Mouse (Mus musculus) macrophage (primary cell): ENCODE results near the gene Sfn. TPM values are rescaled to one million over a fixed set of nuclear protein-coding genes. Genes with fewer than 3 reads are reported as not detected.
A peak's percentile ranks its signal among the peaks of the same experiment; 100 is the strongest.

Experiments
- H3K27ac ChIP-seq: fragments of 350-480 bp; formaldehyde crosslinking; 2 replicates; pipeline ENCODE4 v1.9.0; 2021
- H3K36me3 ChIP-seq: fragments of 350-480 bp; formaldehyde crosslinking; 2 replicates; pipeline ENCODE4 v1.9.0; 2021; ENCODE audit errors: inconsistent target
- H3K4me3 ChIP-seq: fragments of 350-480 bp; formaldehyde crosslinking; 2 replicates; pipeline ENCODE4 v1.9.0; 2021; ENCODE audit errors: inconsistent target
- H3K79me2 ChIP-seq: fragments of 350-480 bp; formaldehyde crosslinking; 2 replicates; pipeline ENCODE4 v1.9.0; 2021; ENCODE audit errors: inconsistent target
- WGBS: methylation state at CpG from one replicate; pipeline ENCODE4 v1.1.7; 2026; ENCODE audit warnings: inconsistent platforms; ENCODE audit not compliant: missing documents; 5-methylcytosine and 5-hydroxymethylcytosine counted together
- polyA plus RNA-seq: library from polyadenylated mRNA; stranded (reverse); fragments of 250-400 nt; gene quantifications from 3 replicates; pipeline ENCODE4 v1.2.4, GENCODE M21; 2018; ENCODE audit warnings: inconsistent platforms

Sfn gene
- polyA plus RNA-seq, 1 experiment from 2014 or later = 3.0 TPM

GRCm38 (mm10) chr4:133611815-133612214, 9.8 kb upstream of the Sfn start:
- H3K36me3 ChIP-seq = peaks cover 36% of the 10 kb centered on the region; the same call in 1 of the 2 replicates
- 100% methylated on average over 2 of the region's 5 CpGs for WGBS

DNA sequence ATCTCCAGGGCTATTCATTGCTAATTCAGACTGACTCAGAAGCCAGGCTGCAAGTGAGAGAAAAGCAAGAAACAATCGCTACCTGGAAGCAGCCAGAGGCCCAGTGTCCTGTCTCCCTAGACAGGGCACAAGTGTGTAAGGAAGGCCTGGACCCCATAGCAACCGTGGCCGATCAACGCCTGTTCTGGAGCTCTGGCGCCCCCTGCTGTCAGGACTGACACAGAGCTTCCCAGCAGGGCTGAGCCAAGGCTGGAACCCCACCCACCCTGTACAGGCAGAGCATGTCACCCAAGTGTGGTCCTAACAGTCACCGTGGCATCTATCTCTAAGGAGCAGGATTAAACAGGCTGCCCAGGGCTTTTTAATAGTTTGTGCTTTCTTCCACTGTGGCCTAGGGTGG, 7.8 kb upstream of the Sfn start:
- WGBS = 29% methylated on average over 6 of the region's 6 CpGs
- no peak overlapping the region for H3K4me3 ChIP-seq
- no peaks in the 10 kb centered on the region for H3K79me2 ChIP-seq
- H3K27ac ChIP-seq = no peak overlapping the region
- peaks cover 52% of the 10 kb centered on the region; the same call in 1 of the 2 replicates for H3K36me3 ChIP-seq

More at GRCm38 (mm10) chr4:133611815-133612214, 9.8 kb upstream of the Sfn start:
- no peaks in the 10 kb centered on the region for H3K79me2 ChIP-seq
- H3K4me3 ChIP-seq = no peak overlapping the region
- no peak overlapping the region for H3K27ac ChIP-seq

DNA sequence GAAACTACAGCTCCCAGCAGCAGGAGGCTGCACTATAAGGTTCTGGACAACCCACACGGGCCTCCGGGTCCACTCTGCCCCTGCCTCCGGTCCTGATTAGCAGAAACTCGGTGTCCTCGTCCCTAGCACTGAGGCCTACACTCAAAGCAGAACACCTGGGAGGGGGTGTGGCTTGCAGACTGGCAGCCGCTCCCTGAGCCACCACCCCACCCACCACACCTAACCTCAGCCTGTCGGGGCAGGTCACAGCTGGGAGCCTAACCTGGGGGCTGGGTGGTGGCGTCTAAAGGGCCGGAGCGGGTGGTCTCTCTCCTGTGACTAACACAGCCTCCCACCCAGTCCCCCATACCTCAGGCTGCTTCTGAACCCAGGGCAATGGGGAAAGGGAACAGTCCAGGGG, 5.3 kb upstream of the Sfn start:
- 98% methylated on average over 10 of the region's 10 CpGs for WGBS
- Histone ChIP-seq H3K4me3 (no peak overlapping the region), H3K36me3 (peaks cover 50% of the 10 kb centered on the region; the same call in 1 of the 2 replicates), H3K27ac (no peak overlapping the region), H3K79me2 (no peaks in the 10 kb centered on the region)

GRCm38 (mm10) chr4:133605330-133605729, 3.4 kb upstream of the Sfn start:
- H3K27ac ChIP-seq = no peak overlapping the region
- H3K36me3 ChIP-seq = peaks cover 46% of the 10 kb centered on the region; the same call in 1 of the 2 replicates
- WGBS = 94% methylated on average over 9 of the region's 9 CpGs
- no peaks in the 10 kb centered on the region for H3K79me2 ChIP-seq
- no peak overlapping the region for H3K4me3 ChIP-seq

GRCm38 (mm10) chr4:133604856-133605255, 2.9 kb upstream of the Sfn start:
- 91% methylated on average over 6 of the region's 6 CpGs for WGBS
- Histone ChIP-seq H3K36me3 (peaks cover 46% of the 10 kb centered on the region; the same call in 1 of the 2 replicates), H3K4me3 (no peak overlapping the region), H3K79me2 (no peaks in the 10 kb centered on the region), H3K27ac (no peak overlapping the region)

GRCm38 (mm10) chr4:133604175-133604574, 2.2 kb upstream of the Sfn start:
- H3K27ac ChIP-seq = no peak overlapping the region
- no peaks in the 10 kb centered on the region for H3K79me2 ChIP-seq
- WGBS = 83% methylated on average over 7 of the region's 7 CpGs
- H3K4me3 ChIP-seq = no peak overlapping the region
- peaks cover 46% of the 10 kb centered on the region; the same call in 1 of the 2 replicates for H3K36me3 ChIP-seq

- H3K79me2 ChIP-seq = no peaks in the 10 kb centered on the region
- no peak overlapping the region for H3K4me3 ChIP-seq
- no peak overlapping the region for H3K27ac ChIP-seq
- H3K36me3 ChIP-seq = peaks cover 37% of the 10 kb centered on the region; the same call in 1 of the 2 replicates
- 70% methylated on average over 5 of the region's 5 CpGs for WGBS
These were observed 1.1 kb upstream of the Sfn start for GRCm38 (mm10) chr4:133603056-133603455.

DNA sequence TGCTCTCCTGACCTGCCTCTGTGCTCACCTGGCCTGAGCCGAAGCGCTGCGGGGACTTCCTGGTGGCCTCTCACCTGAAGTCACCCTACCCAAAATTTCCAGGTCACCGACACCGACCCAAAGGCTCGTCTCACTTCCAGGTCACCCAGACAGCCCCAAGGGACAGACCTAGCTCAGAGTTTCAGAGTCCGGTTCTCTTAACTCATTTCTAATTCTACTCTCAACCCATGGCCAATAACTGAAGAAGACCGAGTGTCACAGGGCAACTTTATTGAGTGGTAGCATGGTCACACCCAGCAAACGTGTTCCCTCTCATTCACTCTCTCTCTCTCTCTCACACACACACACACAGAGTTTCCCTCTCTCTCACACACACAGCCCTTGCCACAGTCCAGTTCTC, 1.7 kb downstream of the Sfn start:
- Histone ChIP-seq H3K4me3 (no peak overlapping the region), H3K36me3 (peaks cover 11% of the 10 kb centered on the region; the same call in 1 of the 2 replicates), H3K79me2 (no peaks in the 10 kb centered on the region), H3K27ac (no peak overlapping the region)
- 24% methylated on average over 9 of the region's 9 CpGs for WGBS

DNA sequence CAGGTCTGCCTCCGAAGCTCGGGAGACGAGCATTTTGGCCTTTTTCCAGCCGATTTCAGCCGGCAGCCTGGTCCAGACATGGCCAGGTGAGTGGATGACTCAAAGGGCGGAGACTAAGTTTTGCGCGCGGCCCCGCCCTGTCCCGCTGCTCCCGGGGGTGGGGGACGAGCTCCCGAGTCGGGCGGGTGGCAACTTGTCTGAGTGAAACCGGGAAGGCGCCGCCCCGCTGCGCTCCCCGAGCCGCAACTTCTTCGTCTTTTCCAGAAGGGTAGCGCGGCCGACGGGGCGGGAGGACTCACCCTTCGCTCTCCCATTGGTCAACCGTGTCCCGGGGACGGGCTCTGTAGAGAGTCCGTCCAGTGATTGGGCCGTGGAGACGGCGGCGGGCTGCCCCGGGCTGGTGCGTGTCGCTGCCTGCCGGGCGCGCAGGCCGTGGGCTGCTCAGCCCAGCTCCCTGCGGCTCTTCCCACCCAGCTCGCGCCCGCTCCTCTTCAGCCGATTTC, 2.3 kb downstream of the Sfn start:
- Histone ChIP-seq H3K79me2 (no peaks in the 10 kb centered on the region), H3K27ac (no peak overlapping the region), H3K36me3 (peaks cover 10% of the 10 kb centered on the region; the same call in 1 of the 2 replicates), H3K4me3 (peak overlapping the region; percentile 44)
- under 1% methylated on average over 50 of the region's 50 CpGs for WGBS

DNA sequence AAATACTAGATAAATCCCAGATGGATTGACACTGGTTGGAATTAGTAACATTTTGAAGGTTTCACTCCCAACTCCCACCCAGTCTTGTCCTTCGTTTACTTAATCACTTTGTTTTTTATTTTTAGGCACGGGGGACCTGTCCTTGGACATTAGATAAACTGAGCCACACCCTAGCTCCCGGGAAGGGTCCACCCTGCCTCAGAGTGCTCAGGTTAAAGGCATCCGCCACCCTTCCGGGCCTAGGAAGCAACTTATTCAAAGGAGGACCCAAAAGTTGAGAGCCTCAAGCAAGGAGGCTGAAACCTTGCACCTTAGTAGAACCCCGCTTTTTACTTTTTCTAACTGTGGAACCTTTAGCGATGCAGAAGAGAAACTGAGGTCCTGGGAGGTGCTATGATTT, 2.9 kb downstream of the Sfn start:
- WGBS = 36% methylated on average over 7 of the region's 7 CpGs
- H3K27ac ChIP-seq = no peak overlapping the region
- H3K4me3 ChIP-seq = peak overlapping the region; percentile 44
- peaks cover 9% of the 10 kb centered on the region; the same call in 1 of the 2 replicates for H3K36me3 ChIP-seq
- H3K79me2 ChIP-seq = no peaks in the 10 kb centered on the region

GRCm38 (mm10) chr4:133598616-133599015, 3.4 kb downstream of the Sfn start:
- 48% methylated on average over 4 of the region's 4 CpGs for WGBS
- Histone ChIP-seq H3K79me2 (no peaks in the 10 kb centered on the region), H3K27ac (no peak overlapping the region), H3K36me3 (peaks cover 4% of the 10 kb centered on the region; the same call in 1 of the 2 replicates), H3K4me3 (no peak overlapping the region)

- Histone ChIP-seq H3K36me3 (peaks cover 10% of the 10 kb centered on the region; the same call in 1 of the 2 replicates), H3K79me2 (no peaks in the 10 kb centered on the region), H3K27ac (no peak overlapping the region), H3K4me3 (no peak overlapping the region)
- WGBS = 77% methylated on average over 4 of the region's 6 CpGs
These were observed 5.9 kb downstream of the Sfn start for GRCm38 (mm10) chr4:133596084-133596483.

- H3K4me3 ChIP-seq = no peak overlapping the region
- peaks cover 15% of the 10 kb centered on the region; the same call in 1 of the 2 replicates for H3K36me3 ChIP-seq
- H3K27ac ChIP-seq = no peak overlapping the region
- H3K79me2 ChIP-seq = no peaks in the 10 kb centered on the region
- WGBS = 86% methylated on average over 7 of the region's 7 CpGs
These were observed 6.4 kb downstream of the Sfn start for GRCm38 (mm10) chr4:133595538-133595937.

GRCm38 (mm10) chr4:133592570-133592969, 9.4 kb downstream of the Sfn start:
- no peaks in the 10 kb centered on the region; the same call in 1 of the 2 replicates for H3K79me2 ChIP-seq
- no peak overlapping the region for H3K27ac ChIP-seq
- 32% methylated on average over 7 of the region's 7 CpGs for WGBS
- H3K36me3 ChIP-seq = peaks cover 42% of the 10 kb centered on the region
- H3K4me3 ChIP-seq = no peak overlapping the region

GRCm38 (mm10) chr4:133584059-133584951, 17.7 kb downstream of the Sfn start, which contains the start of gene Gpn2:
Gpn2 (plus strand) TSS chr4:133584362.
- WGBS = under 1% methylated on average over 45 of the region's 65 CpGs
- H3K27ac ChIP-seq = peak within 1 kb of the TSS; percentile 52
- H3K36me3 ChIP-seq = peaks cover 49% of the 10 kb centered on the region
- peak within 1 kb of the TSS; percentile 54 for H3K4me3 ChIP-seq
- H3K79me2 ChIP-seq = peaks cover 7% of the 10 kb centered on the region; the same call in 1 of the 2 replicates
